Mouse (Mus musculus) cerebellum, adult 9-10 months (tissue): Measurements from ENCODE around the gene Klrb1b.
"Not testable (repeated sequence)": the region's sequence is repeated elsewhere in the genome, so short reads cannot be mapped to it uniquely, and the experiment has no call there.

Experiments used
- DNase-seq: peaks from one replicate; pipeline ENCODE4 v3.0.0; 2022

The Klrb1b gene

GRCm38 (mm10) chr6:128798772-128799143 lies 27.4 kb downstream of the Klrb1b start:
- peak; percentile 86 for DNase-seq

GRCm38 (mm10) chr6:128797936-128798771 lies 28.0 kb downstream of the Klrb1b start:
- peak; percentile 63 for DNase-seq

DNA sequence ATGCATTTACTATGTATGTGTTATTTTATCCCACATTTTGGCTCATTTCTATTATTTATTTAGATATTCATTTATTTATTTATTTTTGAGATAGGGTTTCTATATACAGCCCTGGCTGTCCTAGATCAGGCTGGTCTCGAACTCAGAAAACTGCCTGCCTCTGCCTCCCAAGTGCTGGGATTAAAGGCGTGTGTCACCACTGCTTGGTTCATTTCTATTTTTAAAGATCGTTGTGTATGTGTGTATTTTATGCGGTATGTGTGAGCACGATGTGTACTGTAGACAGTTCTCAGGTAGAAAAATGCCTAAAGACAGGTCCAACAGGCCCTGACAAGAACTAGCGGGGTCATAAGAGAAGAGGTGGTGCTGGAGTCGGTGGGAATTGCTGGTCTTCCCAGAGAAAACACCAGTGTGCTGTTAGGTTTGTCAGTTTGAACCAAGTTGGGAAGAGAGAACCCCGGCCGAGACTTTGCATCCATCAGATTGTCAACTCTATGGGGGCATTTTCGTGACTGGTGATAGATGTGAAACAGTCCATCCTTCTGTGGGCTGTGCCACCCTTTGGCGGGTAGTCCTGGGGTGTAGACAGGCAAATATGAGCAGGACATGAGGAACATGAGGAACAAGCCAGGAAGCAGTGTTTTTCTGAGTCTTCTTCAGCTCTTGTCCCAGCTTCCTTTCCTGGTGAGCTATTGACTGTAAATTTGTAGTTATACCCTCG lies 28.8 kb downstream of the Klrb1b start:
- DNase-seq, result peak; percentile 48

- DNase-seq, result no peak
These were observed 29.7 kb downstream of the Klrb1b start for GRCm38 (mm10) chr6:128796321-128796955.

DNA sequence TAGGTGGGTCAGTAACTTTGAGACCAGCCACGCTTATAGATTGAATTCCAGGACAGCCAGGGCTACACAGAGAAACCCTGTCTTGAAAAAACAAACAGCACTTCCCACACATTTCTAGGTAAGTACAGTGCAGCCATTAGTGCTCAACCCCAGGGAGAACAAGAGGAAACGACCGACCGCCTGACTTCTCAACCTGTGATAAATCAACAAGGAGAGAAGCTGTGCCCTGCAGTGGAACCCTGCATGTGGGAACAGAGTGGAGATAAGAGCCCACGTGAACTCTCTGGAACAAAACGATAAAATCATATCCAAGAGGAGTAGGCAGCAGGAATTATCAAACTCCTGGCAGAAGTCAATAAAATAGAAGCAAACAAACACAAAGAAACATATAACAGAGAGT lies 32.4 kb downstream of the Klrb1b start:
- no peak for DNase-seq

GRCm38 (mm10) chr6:128790491-128790994 lies 35.6 kb downstream of the Klrb1b start:
- DNase-seq, result not testable (repeated sequence)

DNA sequence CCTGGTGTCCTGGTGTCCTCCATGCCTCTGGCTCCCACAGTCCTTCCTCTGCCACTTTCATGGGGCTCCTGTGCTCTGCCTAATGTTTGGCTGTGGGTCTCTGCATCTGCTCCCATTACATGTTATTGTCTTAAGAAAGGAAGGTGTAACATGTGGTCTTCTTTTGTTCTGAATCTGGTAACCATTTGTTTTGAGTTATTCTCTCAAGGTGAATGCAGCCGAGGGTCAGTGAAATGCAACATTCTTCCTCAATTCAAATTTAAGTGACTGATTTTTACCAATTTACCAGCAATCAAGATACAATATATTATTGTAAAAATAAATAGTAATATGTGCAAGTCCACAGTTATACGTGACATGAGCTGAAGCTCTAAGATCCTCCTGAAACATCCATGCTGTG lies 37.0 kb downstream of the Klrb1b start, which contains the start of gene Klrb1c:
Klrb1c (minus strand) TSS at position 101 of the 400 bp plus-strand sequence.
- DNase-seq, result no peak

- no peak for DNase-seq
These were observed 37.6 kb downstream of the Klrb1b start for GRCm38 (mm10) chr6:128788517-128788916.

DNA sequence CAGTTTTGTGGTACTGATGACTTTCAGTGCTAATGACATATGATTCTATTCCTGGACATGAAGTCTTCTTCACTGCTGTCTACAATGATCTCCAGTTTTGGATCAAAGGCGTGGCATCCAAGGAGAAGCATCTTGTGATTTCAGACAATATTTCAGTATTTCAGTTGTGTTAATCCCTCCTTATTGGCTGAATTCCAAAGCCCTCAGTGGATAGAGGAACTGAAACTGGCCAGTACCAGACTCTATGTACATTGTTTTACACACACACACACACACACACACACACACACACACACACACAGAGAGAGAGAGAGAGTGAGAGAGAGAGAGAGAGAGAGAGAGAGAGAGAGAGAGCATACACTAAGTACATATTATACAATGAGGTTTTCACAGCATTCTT lies 39.7 kb downstream of the Klrb1b start:
- DNase-seq, result not testable (repeated sequence)

GRCm38 (mm10) chr6:128769481-128770253 lies 56.5 kb downstream of the Klrb1b start:
- DNase-seq, result no peak

- DNase-seq, result no peak
These were observed 58.1 kb downstream of the Klrb1b start for GRCm38 (mm10) chr6:128768047-128768446.

- peak; percentile 49 for DNase-seq
These were observed 59.5 kb downstream of the Klrb1b start for GRCm38 (mm10) chr6:128766486-128767254.

DNA sequence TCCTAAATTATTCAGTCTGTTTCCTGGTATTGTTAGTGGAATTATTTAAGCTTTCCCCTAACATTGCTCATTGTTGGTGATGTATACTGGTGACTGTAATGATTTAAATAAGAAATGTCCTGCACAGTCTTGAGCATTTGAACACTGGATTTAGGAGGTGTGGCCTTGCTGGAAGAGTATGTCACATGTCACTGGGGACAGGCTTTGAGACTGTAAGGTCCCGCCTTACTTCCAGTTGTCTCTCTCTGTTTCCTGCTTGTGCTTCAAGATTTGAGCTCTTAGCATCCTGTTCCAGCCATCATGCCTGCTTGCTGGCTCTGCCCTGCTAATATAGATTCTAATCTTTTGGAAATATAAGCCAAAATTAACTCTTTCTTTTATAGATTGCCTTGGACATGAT lies 60.9 kb downstream of the Klrb1b start:
- peak; percentile 36 for DNase-seq

GRCm38 (mm10) chr6:128764598-128764997 lies 61.5 kb downstream of the Klrb1b start:
- no peak for DNase-seq

DNA sequence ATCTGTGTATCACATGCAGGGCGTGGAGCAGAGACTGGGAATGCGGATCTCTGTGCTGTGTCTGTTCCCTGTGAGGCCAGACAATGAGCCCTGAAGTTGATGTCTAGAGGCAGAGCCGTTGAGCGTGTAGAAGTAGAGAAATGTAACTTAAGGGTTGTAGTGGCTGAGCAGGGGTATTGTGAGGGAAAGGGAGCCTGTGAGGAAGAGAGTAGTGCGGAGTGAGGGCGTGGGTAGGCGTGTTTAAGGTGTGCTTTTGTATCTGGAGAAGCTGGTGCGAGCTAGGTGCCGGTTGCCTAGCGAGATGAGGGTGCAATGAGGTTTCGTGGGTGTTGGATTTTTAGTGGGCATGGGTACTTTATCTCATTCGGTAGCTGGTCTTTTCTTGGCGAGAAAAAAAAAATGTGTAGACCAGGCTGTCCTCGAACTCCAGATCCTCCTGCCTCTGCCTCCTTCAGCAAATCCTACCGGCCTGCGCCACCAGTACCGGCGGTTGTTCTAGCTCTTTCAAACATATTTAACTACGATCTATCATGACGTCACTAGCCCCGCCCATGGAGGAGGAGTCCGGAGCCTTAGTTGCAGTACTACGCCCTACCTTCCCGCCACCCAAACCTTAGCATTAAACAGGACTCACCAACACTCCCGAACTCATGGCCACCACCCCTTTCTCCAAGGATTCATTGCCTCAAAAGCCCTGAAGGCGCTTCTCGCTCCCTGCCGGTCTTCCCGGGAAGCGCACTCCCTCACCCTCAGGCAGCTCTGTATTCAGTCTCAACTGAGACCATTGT lies 62.2 kb downstream of the Klrb1b start:
- peak; percentile 100 for DNase-seq
